Mouse (Mus musculus) thymus, postnatal 4 days (tissue): ENCODE measurements at regions not wholly inside any gene's neighbourhood (a gene's known extent, or its start where the extent isn't known, plus 50 kb on each side); places are given as distances from the start of the nearest gene placed in this dataset.
"Not testable (repeated sequence)": the region's sequence is repeated elsewhere in the genome, so short reads cannot be mapped to it uniquely, and the experiment has no call there.

ENCODE experiments used
- DNase-seq: peaks from one replicate; pipeline ENCODE4 v3.0.0; 2021

DNA sequence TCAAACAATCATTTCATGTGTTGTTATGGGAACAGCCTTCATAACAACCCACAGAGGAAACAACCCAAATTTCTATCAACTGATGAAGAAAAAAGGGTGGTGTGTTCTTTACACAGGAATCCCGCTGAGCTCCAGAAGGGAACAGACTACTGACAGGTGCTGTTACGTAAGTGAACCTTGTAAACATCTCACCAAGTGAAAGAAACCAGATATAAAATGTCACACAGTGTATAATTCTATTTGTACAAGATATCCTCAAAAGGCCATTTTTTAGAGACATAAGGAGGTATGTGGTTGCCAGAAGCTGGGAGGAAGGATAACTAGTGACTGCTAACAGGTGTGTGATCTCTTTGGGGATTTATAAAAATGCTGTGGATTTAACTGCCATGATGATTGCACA, 119.9 kb downstream of the Plod2 start:
- no peak for DNase-seq

DNA sequence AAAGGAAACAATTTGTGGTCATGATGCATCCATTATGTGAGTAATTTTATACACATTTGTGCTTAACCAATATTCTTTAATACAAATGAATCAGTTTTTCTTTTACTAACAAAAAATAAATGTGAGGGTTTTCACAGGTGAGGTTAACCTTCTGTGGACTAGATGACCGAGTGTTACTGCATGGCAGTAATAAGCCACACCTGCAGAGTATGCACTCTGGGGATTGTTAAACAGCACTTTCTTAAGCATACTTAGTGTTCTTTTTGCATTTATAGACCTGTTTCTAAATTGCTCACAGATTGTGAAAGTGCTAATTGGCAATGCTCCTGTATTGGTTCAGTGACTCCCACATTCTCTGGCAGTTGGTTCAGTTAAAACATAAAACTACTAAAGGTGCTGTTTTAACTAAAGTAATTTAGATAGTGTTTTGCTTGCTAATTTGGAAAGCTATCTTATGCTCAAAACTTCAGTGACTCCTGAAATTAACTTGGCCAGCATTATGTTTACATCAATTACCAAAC, 125.4 kb downstream of the Plod2 start:
- DNase-seq = no peak

GRCm38 (mm10) chr9:92671966-92672365, 129.9 kb downstream of the Plod2 start:
- DNase-seq = no peak

DNA sequence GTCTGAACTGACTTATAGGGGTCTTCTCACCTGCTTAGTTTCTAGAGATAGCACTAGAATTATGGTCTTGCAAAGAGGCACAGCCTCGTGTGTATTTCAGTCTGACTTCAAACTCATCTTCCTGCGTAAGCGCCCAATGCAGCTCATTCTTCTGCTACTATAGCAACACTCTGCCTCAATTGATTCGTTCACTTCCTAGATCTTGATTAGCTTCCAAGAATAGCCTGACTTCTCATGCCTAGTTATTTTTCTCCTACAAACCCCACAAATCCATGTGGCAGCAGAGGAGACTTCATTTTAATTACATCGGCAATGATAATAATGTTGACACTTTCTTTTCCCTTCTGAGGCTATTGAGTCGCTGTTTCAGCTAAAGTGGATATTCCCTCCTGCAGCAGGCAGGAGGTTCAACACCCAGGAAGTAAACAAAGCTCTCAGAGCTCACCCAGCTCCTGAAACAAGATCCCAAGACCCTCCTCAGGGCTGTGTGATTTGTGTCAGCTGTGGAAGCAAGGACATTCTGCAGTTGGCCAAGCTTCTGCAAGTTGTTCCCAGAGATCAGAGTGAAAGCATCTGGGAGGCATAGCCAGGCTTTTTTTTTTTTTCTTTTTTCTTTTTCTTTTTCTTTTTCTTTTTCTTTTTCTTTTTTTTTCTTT, 152.5 kb downstream of the Plod2 start:
- DNase-seq = no peak

DNA sequence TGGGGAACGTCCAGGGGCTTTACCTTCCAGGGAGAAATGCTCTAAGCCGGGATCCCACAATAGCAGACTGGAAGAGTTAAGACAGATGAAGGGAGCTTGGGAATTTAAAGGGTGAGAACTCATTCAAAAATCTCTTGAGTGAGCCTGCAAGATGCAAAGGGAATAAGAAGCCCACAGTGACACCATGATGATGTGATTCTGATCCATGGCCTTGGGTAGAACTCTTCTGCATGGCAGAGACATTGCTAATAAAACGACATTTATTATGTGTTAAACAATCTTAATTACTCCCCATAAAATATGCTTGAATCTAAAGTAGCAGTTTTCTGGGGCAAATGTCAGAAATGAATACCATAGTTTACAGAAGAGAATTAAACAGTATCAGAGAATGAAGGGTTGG, 155.9 kb downstream of the Plod2 start:
- DNase-seq = no peak

- no peak for DNase-seq
These were observed 162.7 kb downstream of the Plod2 start for GRCm38 (mm10) chr9:92704752-92705151.

- DNase-seq = no peak
These were observed 165.0 kb downstream of the Plod2 start for GRCm38 (mm10) chr9:92707011-92707410.

DNA sequence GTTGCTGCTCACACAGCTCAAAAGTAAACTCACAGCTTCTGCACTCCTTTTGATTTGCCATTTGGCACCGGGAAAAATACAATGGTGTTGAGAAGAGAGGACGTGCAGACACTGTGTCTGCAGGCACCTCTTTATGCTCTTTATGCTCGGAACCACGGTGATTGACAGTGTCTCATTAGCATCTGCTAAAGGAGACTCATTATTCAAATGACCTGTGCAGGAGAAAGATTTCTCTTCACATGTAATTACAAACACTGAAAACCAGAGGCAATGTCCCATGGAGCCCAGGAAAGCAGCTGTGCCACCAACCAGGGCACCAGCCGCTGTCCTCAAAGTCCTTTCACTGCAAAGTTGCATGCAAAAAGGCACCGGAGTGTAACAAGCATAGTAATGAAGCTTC, 175.2 kb downstream of the Plod2 start:
- DNase-seq = no peak

DNA sequence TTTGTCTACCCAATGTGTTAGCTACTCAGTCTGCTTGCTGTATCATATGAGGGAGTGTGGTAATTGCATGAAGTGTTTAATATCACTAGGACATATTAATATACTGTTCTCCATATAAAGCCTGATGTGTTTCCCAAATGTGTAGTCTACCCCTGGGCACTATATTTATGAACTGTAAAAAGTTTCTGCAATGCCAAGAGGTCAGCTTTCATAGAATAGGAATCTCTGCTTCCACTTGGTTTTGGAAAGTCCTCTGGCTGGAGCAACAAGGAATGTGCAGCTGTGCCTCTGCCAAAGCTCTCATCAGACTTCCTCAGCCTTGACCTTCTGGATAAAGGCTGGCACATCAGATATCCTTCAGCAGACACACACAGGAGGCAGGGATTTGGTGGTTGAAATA, 176.3 kb downstream of the Plod2 start:
- no peak for DNase-seq

- no peak for DNase-seq
These were observed 177.2 kb downstream of the Plod2 start for GRCm38 (mm10) chr9:92719251-92719650.

- no peak for DNase-seq
These were observed 186.8 kb downstream of the Plod2 start for GRCm38 (mm10) chr9:92728864-92729263.

GRCm38 (mm10) chr9:92731396-92731795, 189.4 kb downstream of the Plod2 start:
- no peak for DNase-seq

GRCm38 (mm10) chr9:92767532-92767931, 225.5 kb downstream of the Plod2 start:
- no peak for DNase-seq

- DNase-seq = no peak
These were observed 226.4 kb downstream of the Plod2 start for GRCm38 (mm10) chr9:92768432-92768831.

DNA sequence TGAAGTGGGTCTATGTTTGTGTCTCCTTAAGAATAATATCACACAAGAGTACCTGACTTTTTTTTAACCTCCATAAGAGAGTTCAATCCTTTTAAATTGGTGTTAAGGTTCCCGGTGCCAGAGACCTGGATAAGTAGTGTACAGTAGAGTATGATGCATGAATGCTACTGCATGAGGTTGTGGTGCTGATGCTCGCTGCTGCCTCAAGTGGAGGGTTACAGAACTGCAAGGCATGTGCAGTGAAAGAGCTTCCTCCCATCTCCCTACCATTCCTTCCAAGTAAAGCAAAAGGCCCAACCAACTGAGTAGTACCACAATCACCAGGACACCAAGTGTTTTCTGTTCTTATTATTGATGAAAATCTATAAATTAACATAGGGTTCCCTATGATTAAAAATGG, 227.5 kb downstream of the Plod2 start:
- peak; percentile 53 for DNase-seq

- no peak for DNase-seq
These were observed 229.0 kb downstream of the Plod2 start for GRCm38 (mm10) chr9:92771002-92771401.

- DNase-seq = no peak
These were observed 229.7 kb downstream of the Plod2 start for GRCm38 (mm10) chr9:92771716-92772115.

- DNase-seq = no peak
These were observed 241.0 kb downstream of the Plod2 start for GRCm38 (mm10) chr9:92782922-92783454.

- DNase-seq = no peak
These were observed 257.7 kb downstream of the Plod2 start for GRCm38 (mm10) chr9:92799695-92800094.

GRCm38 (mm10) chr9:92809469-92809868, 267.4 kb downstream of the Plod2 start:
- no peak for DNase-seq

GRCm38 (mm10) chr9:92820721-92821120, 278.7 kb downstream of the Plod2 start:
- no peak for DNase-seq

GRCm38 (mm10) chr9:92826708-92827353, 284.8 kb downstream of the Plod2 start:
- no peak for DNase-seq

- not testable (repeated sequence) for DNase-seq
These were observed 294.1 kb downstream of the Plod2 start for GRCm38 (mm10) chr9:92836156-92836555.

DNA sequence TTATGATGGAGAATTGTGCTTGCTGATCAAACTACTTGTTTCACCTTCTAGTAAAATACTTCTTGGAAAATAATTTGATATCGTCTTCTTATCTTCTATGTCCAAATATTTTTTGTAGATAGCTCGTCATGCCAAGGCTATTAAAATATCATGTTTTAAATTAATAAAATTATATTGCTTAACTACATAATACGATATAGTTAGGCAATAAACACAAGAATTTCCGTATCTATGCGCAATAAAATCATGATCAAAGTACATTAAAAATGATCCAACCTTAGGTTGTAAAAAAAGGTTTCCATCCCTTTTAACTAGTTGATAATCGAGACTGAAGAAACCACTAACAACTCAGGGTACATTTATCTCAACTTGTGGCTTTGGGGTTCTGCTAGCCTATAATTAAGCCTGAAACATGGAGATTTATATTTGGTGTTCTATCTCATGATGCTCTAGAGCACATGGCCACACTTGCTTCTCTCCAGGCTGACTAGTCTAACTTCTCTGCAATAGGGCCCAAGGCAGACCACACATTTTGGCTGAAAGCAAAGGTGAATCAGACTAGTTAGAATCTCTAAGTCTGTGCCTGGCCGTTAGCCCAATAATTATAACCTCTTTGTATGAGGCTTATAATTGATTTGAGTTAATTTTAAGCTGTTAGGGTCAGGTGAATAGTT, 314.5 kb downstream of the Plod2 start:
- DNase-seq = no peak
